Mouse (Mus musculus) right cerebral cortex, adult 18-20 months (tissue): ENCODE data around the gene Ier5l.

Experiments
- DNase-seq: peaks from one replicate; pipeline ENCODE4 v3.0.0; 2022; ENCODE audit warnings: mixed read lengths

Ier5l gene

DNA sequence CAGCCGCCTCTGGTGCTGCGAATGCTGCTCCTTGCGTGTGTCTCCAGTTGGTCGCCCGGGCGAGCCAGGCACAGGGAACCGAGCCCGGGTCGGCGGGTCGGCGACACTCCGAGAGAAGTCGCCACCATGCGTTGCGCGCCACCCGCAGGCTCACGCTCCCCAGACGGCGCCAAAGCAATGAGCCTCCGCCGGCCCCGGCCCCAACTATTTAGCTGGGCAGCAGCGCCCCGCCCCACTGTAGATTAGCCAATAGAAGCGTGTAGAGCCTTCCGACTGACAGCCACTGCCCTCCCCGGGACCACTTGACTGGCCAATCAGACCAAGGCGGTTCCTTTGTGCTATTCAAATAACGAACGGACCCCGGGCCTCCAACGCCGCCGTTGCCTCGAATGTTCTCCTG, at the start of gene Ier5l:
Ier5l (minus strand) TSS at position 181 of the 400 bp plus-strand sequence.
- peak; percentile 96 for DNase-seq

DNA sequence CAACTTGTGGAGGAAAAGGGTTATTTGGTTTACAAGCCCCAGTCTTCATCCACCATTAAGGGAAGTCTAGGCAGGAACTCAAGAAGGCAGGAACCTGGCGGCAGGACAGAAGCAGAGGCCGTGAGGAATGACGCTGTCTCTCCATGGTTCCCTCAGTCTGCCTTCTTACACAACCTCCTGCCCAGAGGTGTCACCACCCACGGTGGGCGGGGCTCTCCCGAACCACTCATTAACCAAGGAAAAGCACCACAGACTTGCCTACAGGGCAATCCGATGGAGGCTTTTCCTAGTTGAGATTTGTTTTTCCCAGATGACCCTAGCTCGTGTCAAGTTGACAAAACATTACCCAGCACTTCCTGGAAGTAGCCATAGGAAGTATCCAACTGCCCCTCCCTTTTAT, 49.7 kb upstream of the Ier5l start:
- no peak for DNase-seq

DNA sequence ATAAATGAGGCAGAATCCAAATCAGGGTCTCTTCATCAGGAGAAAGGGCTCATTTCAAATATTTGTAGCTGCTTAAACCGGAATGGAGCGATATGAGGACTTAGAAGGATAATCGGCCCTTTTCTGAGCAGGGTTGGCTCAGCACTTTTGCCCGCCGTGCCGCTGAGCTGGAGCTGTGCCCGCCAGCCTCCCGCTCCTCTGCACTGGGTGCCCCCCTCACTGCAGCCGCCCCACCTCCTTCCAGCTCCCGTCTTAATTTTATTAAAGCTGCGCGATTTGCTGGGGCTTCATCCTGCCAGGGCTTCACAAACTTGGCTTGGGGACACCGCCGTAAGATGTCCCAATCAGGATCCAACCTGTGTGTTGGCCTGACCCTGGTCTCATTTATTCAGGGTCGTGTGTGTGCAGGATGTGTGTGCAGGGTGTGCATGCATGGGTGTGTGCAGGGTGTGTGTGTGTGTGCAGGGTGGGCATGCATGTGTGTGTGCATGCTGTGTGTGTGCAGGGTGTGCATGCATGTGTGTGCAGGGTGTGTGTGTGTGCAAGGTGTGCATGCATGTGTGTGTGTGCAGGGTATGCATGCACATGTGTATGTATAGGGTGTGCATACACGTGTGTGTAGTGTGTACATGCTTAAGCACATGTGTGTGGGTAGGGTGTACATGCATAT, 36.8 kb upstream of the Ier5l start:
- DNase-seq, result no peak

DNA sequence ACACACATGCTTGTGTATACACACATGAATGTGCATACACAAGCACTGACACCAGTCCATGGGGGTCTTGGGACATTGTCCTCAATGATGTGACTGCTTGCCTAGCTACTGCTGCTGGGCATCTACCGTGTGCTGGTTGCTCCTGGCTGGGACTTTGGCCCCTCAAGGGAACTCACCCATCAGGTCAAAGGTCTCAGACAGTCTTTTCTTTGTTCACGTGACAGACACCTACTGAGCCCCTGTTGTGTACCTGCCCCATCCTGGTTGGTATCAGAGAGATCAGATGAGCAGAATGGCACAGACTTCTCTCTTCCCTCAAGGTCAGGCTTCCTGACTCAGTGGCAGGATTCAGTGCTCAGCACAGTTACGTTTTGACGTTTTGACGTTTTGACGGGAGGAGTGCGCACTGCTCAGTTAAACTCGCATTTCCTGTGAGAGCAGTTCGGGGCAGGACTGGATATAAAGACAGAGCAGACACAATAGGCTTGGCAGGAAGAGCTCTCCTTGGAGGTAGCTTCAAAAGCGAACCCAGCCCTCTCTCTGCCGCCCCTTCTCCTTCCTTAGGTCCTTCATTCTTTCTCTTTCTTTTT, 33.2 kb upstream of the Ier5l start:
- no peak for DNase-seq

- peak; percentile 88 for DNase-seq
These were observed 29.9 kb upstream of the Ier5l start for GRCm38 (mm10) chr2:30503677-30504621.

DNA sequence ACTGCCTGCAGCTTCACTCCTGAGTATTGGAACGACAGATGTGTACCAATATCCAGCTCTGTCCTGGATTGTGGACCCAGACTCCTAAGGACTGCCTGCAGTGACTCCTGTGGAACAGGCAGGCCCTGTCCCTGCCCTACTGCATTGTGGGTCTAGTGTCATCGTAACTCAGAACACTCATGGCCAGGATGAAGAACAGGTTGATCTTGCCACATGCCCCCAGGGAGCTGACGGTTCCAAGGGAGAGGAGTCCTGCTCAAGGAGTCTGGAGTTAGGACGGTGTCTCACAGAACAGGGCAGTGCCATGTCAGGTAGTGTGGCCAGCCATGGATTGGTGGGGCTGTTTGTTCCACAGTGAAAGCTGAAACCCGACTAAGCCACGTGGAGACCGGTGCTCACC, 27.7 kb upstream of the Ier5l start:
- no peak for DNase-seq

DNA sequence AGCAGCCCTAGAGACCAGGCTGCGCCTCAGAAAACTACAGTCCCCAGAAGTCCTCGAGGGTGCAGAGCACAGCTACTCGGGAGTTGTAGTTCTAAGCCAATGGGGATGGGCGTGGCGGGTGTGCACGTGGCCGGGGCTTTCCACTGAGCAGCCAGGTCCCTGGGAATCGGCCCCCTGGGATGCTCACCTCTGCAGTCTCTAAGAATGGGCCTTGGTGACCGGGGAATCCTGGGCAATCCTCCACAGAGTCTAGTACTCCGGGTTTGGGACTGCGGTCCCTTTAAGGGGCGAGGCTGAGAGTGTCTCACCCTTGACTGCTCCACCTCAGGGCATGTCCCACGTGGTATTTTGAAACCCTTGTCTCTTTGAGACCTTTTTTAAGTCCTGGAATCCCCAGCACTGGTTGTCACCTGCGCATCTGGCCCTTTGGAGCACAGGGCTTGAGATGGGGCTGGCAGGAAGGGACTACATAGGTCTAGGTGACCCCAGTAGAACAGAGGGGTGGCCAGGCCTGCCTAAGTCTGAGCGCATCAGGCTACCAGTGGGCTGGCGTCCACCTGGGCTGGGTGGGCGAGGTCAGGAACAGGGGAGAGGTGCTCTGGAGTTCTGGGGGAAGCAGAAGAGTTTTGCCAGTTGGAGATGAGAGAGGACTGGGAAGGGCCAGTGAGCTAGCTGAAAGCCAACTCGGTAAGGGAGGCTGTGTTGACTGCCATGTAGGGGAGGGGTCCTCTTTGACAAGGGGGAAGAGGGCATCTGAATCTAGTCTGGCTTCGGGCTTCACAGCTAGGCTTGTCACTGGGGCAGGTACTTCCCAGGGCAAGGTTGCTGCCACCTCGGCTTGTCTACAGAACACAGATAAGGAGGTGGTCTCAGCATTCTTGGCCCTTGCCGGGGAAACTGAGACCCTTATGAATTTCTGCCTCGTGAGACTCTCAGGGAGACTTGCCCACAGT, 22.2 kb upstream of the Ier5l start:
- DNase-seq, result peak; percentile 77

GRCm38 (mm10) chr2:30495000-30495908, 21.2 kb upstream of the Ier5l start:
- no peak for DNase-seq

DNA sequence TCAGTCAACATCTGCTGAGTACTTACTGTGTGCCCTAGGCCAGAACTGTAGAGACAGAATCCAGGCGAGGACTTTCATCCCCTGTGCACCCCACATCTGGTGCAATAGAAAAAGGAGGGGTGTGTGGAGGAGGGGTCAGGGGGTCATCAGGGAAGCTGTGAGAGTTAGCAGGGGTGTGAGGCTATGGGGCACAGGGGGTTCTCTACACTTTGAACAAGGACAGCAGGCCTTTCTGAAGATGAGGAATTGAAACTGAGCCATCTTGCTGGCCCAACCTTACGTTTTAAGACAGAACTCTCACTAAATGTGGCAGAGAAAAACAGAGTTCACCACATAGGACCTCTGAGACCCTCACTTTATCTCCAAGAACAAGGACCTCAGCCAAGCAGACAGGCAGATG, 16.4 kb upstream of the Ier5l start:
- no peak for DNase-seq

DNA sequence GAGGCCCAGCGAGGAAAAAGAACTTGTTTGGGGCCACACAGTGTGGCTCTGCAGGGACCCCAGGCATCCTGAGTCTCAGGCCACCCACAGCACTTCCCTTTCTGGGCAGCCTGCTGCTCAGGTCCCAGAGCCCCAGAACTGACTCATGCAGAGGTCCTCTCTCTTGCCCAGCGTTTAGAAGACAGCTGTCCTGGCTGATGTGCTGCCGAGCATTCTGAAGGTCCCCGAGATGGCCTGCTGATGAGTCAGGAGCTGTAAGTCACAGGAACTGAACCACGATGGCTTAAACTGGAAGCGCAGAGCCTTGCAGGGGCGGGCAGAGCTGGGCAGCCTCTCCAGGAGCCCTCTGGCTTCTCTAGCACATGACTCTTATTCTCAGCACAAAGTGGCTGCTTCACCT, 13.6 kb upstream of the Ier5l start:
- DNase-seq, result peak; percentile 20

DNA sequence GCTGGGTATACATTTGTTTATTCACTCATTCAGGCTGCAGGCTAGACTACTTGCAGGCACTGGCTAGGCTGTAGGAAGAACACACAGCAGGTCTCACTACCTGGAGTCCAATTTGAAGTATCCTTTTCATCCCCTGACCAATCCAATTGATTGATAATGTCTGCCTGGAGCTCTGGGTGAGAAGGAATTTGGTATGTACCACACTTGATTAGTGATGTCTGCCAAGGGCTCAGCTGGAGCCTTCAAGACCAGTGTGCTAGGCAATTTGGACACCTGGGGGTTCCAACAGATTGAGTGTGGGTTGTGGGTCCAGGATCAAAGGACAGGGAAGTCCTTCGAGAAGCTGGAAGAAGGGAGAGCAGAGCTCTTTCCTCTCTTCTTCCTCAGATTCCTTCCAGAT, 4.5 kb upstream of the Ier5l start:
- DNase-seq, result no peak

DNA sequence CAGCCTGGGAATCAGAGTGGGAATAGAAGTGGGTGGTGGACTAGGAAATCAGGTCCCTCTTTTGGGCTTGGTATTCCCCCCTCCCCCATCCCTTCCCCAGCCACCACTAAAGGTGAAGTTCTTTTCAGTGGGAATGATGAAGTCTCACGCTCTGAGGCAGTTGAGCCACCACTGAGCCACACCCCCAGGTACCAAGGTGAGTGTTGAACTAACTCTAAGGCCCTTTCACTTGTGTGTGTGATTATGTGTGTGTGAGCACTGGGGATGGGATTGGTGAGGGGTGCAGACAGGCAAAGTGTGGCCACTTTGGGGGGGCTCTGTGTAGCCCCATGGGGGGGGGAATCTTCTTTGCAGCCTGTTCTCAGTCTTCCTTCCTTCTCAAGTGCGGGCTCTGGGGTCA, 2.2 kb upstream of the Ier5l start:
- DNase-seq, result no peak

DNA sequence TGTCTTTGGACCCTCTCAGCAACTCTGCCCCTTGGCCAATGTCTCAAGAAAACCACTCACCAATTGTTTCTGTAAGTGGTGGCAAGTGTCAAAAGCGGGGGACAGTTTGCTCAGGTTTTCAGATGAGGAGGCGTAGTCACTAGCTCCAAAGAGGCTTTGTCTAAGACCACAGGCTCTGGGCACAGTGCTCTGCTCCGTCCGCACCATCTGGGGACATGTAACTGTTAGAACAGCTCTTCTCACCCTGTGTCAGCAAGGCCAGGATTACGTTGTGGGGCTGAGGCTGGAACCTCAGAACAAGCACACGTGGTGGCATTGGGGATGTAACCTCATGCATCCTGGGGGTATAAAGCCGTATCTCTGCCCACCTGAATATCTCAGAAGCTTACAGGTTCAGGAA, 1.4 kb upstream of the Ier5l start:
- DNase-seq, result no peak

GRCm38 (mm10) chr2:30474776-30475175, 757 bp upstream of the Ier5l start:
- DNase-seq, result no peak

DNA sequence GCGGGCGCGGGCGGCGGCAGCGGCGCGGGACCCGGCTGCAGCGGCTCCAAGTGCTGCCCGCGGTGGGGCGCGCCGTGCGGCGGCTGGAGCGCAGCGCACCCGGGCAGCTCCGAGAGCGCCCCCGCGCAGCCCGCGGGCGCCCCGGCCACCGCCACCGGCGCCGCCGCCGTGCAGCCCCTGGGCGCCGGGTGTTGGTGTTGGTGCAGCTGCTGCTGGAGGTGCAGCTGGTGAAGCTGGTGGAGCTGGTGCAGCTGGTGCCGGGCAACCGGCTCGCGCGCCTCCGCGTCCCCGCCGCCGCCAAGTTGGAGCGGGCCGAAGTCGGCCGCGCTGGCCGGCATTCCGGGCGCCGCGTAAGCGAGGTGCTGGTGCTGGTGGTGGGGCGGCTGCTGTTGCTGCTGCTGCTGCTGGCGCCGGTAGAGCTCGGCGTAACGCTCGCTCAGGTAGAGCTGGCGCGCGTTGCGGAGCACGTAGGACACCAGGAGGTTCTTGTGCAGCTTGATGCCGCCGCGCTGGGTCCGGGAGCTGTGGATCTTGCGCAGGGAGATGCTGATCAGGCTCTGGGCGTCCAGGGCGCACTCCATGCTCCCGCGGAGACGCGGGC, 488 bp downstream of the Ier5l start:
- DNase-seq, result peak; percentile 68

DNA sequence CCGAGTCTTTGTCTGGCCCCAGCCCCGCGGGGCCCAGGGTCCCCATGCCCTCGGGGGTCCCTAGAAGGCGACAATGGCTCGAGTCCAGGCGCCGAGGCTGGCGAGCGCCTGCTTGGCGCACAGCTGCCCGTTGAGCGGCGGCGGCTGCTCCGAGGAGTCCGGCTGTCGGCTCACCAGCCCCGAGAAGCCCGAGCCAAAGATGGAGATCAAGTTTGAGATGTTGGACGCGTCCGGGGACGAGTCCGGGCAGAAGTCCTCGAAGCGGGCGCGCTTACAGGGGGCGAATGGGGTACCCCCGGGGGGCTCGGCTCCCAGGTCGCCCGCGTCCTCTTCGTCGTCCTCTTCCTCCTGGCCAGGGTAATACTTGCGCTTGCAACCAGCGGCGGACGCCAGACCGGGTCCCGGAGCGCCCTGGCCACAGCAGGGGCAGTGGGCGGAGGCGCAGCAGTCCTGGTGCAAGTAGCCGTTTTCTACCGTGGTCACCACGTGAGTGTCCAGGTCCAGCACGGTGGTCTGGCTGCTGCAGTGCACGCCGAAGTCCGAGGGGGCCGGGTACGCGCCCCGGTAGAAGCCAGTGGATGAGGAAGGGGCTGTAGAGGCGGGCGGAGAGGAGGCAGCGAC, 1.2 kb downstream of the Ier5l start:
- DNase-seq, result no peak

DNA sequence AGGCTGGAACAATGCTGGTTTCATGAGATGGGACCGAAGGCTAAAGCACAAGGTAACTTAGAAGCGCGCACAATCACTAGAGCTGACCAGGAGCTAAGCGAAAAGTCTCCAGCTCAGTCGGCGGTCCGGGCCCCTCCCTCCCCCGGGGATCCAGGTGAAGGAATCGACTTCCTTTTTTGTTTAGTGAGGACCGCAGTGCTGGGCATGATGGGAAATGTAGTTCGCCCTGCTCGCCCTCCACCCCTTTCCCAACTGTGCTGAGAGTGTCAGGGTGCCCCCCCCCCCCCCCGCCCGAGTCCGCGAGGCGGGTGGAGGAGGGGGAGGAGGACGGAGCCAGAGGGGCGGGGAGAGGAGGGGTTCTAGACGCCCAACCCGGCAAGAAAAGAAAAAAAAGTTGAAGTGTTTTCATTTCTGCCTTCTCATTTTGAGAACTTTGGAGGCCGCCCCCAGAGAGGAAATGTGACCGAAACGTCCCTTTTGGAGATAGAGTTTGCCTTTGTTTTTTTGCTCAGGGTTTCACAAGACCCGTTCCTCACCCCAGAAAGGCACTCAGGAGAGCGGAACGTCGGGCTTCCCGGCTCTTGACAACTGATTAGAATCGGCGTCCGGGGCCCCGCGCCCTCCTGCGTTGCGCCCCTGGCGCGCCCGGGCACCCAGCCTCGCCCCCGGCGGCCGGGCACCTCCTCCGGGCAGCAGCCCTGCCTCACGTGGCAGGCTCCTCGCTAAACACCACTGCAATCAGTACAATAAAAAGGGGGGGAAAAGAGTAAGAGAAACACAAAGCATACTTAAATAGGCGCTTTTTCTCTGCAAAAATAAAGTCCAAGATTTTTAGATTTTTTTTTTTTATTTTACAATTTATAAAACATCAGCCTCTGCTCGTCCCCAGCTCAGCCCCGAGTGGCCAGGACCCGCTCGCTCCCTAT, 2.0 kb downstream of the Ier5l start:
- DNase-seq, result peak; percentile 87

DNA sequence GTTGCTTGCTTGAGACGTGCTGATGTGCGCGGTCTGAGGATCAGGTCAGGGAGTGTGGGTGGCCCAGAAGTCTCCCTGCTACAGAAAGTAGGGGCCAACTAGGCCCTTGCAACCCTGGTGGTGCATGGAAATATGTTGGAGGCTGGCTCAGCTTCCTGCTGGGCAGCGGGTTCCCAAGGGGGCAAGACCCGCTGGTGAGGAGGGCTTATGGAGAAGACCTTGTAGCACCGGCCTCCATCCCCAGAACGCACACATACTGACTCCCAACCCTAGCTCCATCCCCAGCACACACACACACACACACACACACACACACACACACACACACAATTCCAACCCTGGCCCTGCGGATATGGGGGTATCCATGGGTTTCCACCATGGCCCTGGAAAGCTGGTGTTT, 3.0 kb downstream of the Ier5l start:
- DNase-seq, result no peak

- DNase-seq, result peak; percentile 67
These were observed 3.7 kb downstream of the Ier5l start for GRCm38 (mm10) chr2:30470143-30470946.
